Mouse (Mus musculus) embryonic facial prominence, embryonic 14.5 days (tissue): ENCODE measurements at regions not wholly inside any gene's neighbourhood (a gene's known extent, or its start where the extent isn't known, plus 50 kb on each side); places are given as distances from the start of the nearest gene placed in this dataset.

Experiments
- ATAC-seq: fragments of 200-750 bp; cut with Nextera tagmentation; 2 replicates; pipeline ENCODE4 v1.8.0; 2017; ENCODE audit warnings: low read depth, moderate number of reproducible peaks, moderate TSS enrichment
- DNase-seq: peaks from one replicate; pipeline ENCODE4 v3.0.0-alpha.2; 2015; ENCODE audit warnings: low spot score
- H3K27ac ChIP-seq: fragments of 300-500 bp; sonication (generic); replicated peaks from 2 replicates; pipeline ENCODE4 v1.5.1; 2014; ENCODE audit warnings: low read depth, mild to moderate bottlenecking, low read length, moderate library complexity
- H3K27me3 ChIP-seq: fragments of 300-500 bp; sonication (generic); replicated peaks from 2 replicates; pipeline ENCODE4 v1.6.1; 2014; ENCODE audit warnings: low read length; ENCODE audit not compliant: control insufficient read depth, insufficient read depth
- H3K36me3 ChIP-seq: fragments of 300-500 bp; sonication (generic); 2 replicates; pipeline ENCODE4 v1.6.1; 2014; ENCODE audit warnings: low read length, mixed read lengths; ENCODE audit not compliant: control insufficient read depth, insufficient read depth
- H3K4me1 ChIP-seq: fragments of 300-500 bp; sonication (generic); 2 replicates; pipeline ENCODE4 v1.6.1; 2014; ENCODE audit warnings: antibody characterized with exemption, low read length; ENCODE audit not compliant: control insufficient read depth, insufficient read depth
- H3K4me2 ChIP-seq: fragments of 300-500 bp; sonication (generic); 2 replicates; pipeline ENCODE4 v1.6.1; 2014; ENCODE audit warnings: low read depth, mild to moderate bottlenecking, low read length, moderate library complexity, mixed read lengths
- H3K4me3 ChIP-seq: fragments of 300-500 bp; sonication (generic); 2 replicates; pipeline ENCODE4 v1.5.1; 2014; ENCODE audit warnings: low read depth, mild to moderate bottlenecking, low read length
- H3K9ac ChIP-seq: fragments of 300-500 bp; sonication (generic); 2 replicates; pipeline ENCODE4 v1.6.1; 2014; ENCODE audit warnings: low read depth, mild to moderate bottlenecking, low read length, moderate library complexity, mixed read lengths
- H3K9me3 ChIP-seq: fragments of 300-500 bp; sonication (generic); 2 replicates; pipeline ENCODE4 v1.6.1; 2016; ENCODE audit warnings: low read length; ENCODE audit not compliant: control insufficient read depth
- WGBS: fragments of 180-500 bp; shearing (Covaris S2); extraction: QIAGEN DNeasy Blood & Tissue Kit; methylation state at CpG from one replicate; pipeline ENCODE4 v1.1.7; 2014; 5-methylcytosine and 5-hydroxymethylcytosine counted together

DNA sequence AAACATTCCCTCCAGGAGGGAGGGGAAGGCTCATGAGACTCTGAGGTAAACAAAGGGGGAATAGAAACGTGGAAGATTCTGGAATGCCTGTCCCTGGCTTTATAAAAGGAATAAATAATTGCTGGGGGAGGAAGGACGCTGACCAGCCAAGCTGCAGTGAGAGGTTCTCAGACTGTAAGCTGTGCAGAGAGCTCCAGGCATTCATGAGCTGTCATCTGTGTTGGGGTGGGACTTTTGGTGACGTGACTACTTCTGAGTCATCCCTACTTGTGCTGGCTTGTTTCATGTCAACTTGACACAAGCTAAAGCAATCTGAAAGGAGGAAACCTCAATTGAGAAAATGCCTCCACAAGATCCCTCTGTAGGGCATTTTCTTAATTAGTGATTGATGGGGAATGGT, 246.9 kb downstream of the Sp3 start:
- Histone ChIP-seq H3K36me3 (no peaks in the 10 kb centered on the region), H3K9ac (no peak overlapping the region), H3K4me3 (no peak overlapping the region), H3K27ac (no peak overlapping the region), H3K4me1 (peaks cover 8% of the 10 kb centered on the region), H3K4me2 (no peak overlapping the region), H3K27me3 (no peaks in the 10 kb centered on the region), H3K9me3 (no peaks in the 10 kb centered on the region)
- ATAC-seq = peak; percentile 57; the same call in 1 of the 2 replicates
- WGBS = 40% methylated on average over 3 of the region's 3 CpGs
- peak; percentile 70 for DNase-seq

- no peaks in the 10 kb centered on the region for H3K36me3 ChIP-seq
- no peak overlapping the region for H3K4me2 ChIP-seq
- no peak overlapping the region for H3K27ac ChIP-seq
- H3K27me3 ChIP-seq = no peaks in the 10 kb centered on the region
- peaks cover 12% of the 10 kb centered on the region for H3K4me1 ChIP-seq
- H3K9ac ChIP-seq = no peak overlapping the region
- ATAC-seq = no peak
- H3K9me3 ChIP-seq = no peaks in the 10 kb centered on the region
- WGBS = 91% methylated on average over 9 of the region's 9 CpGs
- no peak overlapping the region for H3K4me3 ChIP-seq
- no peak for DNase-seq
Observed at GRCm38 (mm10) chr2:72735035-72735434, 245.2 kb downstream of the Sp3 start.

GRCm38 (mm10) chr2:72736685-72737084, 243.6 kb downstream of the Sp3 start:
- Histone ChIP-seq H3K36me3 (no peaks in the 10 kb centered on the region), H3K4me3 (no peak overlapping the region), H3K9ac (no peak overlapping the region), H3K4me1 (peaks cover 21% of the 10 kb centered on the region), H3K9me3 (no peaks in the 10 kb centered on the region), H3K4me2 (no peak overlapping the region), H3K27ac (0 out of 2 replicates have a peak overlapping the region, but pooled peaks have one; percentile 10), H3K27me3 (no peaks in the 10 kb centered on the region)
- 36% methylated on average over 3 of the region's 3 CpGs for WGBS
- ATAC-seq (0 out of 2 replicates have a peak, but pooled peaks have one; percentile 44), DNase-seq (peak; percentile 55)

- Histone ChIP-seq H3K4me1 (peaks cover 17% of the 10 kb centered on the region), H3K9me3 (no peaks in the 10 kb centered on the region), H3K4me3 (no peak overlapping the region), H3K27me3 (no peaks in the 10 kb centered on the region), H3K9ac (0 out of 2 replicates have a peak overlapping the region, but pooled peaks have one; percentile 4), H3K27ac (no peak overlapping the region), H3K4me2 (peak overlapping the region; percentile 41), H3K36me3 (no peaks in the 10 kb centered on the region)
- DNase-seq (peak; percentile 64), ATAC-seq (peak; percentile 50)
- 34% methylated on average over 22 of the region's 22 CpGs for WGBS
Observed at GRCm38 (mm10) chr2:72740391-72741361, 239.6 kb downstream of the Sp3 start.

DNA sequence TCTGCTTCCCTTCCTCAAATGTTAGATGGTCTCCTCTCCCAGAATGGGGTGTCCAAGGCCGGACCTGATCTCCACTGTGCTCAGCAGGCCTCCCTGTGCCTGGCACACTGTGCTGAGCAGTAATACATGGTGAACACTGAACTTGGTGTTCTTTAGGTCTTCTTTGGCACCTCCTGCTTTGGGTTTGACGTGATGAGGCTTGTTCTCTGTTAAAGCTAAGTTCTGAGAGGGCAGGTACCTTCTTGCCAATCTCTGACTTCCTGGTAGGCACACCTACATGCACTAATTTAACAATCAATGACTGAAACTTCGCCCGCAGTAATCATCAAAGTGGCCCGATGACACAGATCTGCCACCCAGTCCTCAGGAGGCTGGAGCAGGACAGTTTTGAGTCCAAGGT, 238.5 kb downstream of the Sp3 start:
- Histone ChIP-seq H3K27me3 (no peaks in the 10 kb centered on the region), H3K9me3 (no peaks in the 10 kb centered on the region), H3K4me3 (no peak overlapping the region), H3K4me2 (no peak overlapping the region), H3K36me3 (no peaks in the 10 kb centered on the region), H3K4me1 (peaks cover 20% of the 10 kb centered on the region), H3K27ac (no peak overlapping the region), H3K9ac (no peak overlapping the region)
- ATAC-seq (no peak), DNase-seq (no peak)
- WGBS = 84% methylated on average over 5 of the region's 5 CpGs

DNA sequence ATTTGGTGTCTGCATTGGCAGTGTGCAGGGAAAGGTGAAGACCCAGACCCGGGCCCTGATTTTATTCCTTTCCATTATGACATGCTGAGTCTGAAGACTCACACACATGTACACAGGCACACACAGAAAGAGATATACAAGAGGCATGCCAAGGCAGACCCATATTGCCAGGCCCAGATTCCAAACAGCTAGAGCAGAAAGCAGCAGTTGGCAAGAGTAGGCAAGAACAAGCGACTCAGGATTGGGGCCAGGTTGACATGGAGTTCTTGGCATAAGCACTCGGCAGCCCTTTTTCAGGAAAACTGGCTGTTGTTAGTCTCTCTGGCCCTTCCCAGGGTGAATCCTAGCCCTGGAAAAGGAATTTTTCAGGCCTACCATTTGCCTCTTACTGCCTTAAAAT, 236.6 kb downstream of the Sp3 start:
- DNase-seq = no peak
- no peak for ATAC-seq
- Histone ChIP-seq H3K27ac (no peak overlapping the region), H3K4me2 (no peak overlapping the region), H3K4me3 (no peak overlapping the region), H3K9ac (no peak overlapping the region), H3K4me1 (peaks cover 20% of the 10 kb centered on the region), H3K9me3 (no peaks in the 10 kb centered on the region), H3K27me3 (no peaks in the 10 kb centered on the region), H3K36me3 (no peaks in the 10 kb centered on the region)
- WGBS = 85% methylated on average over 3 of the region's 3 CpGs

- H3K9me3 ChIP-seq = no peaks in the 10 kb centered on the region
- peaks cover 15% of the 10 kb centered on the region; the same call in 1 of the 2 replicates for H3K4me1 ChIP-seq
- no peak overlapping the region for H3K27ac ChIP-seq
- no peak overlapping the region for H3K9ac ChIP-seq
- DNase-seq (no peak), ATAC-seq (no peak)
- no peaks in the 10 kb centered on the region for H3K27me3 ChIP-seq
- 70% methylated on average over 4 of the region's 4 CpGs for WGBS
- no peak overlapping the region for H3K4me3 ChIP-seq
- no peaks in the 10 kb centered on the region for H3K36me3 ChIP-seq
- no peak overlapping the region for H3K4me2 ChIP-seq
Observed at GRCm38 (mm10) chr2:72744901-72745300, 235.3 kb downstream of the Sp3 start.

DNA sequence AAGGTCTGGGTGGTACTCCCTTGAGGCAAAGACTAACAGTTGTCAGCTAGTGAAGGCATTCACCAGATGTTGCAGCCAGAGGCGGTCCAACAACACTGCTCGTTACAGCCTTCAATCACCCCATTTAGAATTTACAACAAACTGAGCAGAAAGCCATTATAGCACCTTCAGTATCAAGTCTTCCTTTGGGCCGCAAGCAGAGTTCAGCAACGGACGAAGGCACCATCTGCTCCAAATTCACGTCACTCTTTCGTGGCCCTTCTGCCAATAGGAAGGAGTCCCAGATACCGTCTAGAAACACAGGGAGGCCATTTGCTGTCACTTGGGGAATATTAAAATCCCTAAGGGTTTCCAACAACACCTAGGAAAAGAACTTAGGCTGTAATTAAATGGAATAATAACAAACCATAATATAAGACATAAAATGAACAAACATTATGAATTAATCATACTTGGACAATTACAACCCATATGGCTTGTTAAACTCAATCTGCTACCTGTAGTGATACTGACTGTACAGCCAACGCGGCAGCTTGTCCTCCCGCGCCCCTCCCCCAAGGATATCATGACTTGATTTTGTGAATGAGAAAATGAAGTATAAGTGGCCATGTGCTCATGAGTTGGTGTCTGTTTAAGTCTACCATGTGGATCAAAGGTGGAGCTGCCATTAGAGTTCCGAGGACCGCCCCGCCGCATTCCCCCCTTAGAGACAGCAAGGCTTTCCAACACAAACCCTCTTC, 233.6 kb downstream of the Sp3 start:
- 69% methylated on average over 16 of the region's 16 CpGs for WGBS
- DNase-seq = no peak
- no peaks in the 10 kb centered on the region for H3K36me3 ChIP-seq
- H3K9me3 ChIP-seq = no peaks in the 10 kb centered on the region
- no peak overlapping the region for H3K27ac ChIP-seq
- H3K4me2 ChIP-seq = no peak overlapping the region
- H3K4me1 ChIP-seq = peaks cover 6% of the 10 kb centered on the region
- H3K9ac ChIP-seq = no peak overlapping the region
- no peaks in the 10 kb centered on the region for H3K27me3 ChIP-seq
- ATAC-seq = no peak
- H3K4me3 ChIP-seq = no peak overlapping the region
